Mouse (Mus musculus): Measurements from ENCODE around the gene Otulin. TPM values are rescaled to one million over a fixed set of nuclear protein-coding genes. Genes with fewer than 3 reads are reported as not detected.

Otulin gene
- polyA plus RNA-seq, 1 experiment from 2014 or later = 29.5 TPM

DNA sequence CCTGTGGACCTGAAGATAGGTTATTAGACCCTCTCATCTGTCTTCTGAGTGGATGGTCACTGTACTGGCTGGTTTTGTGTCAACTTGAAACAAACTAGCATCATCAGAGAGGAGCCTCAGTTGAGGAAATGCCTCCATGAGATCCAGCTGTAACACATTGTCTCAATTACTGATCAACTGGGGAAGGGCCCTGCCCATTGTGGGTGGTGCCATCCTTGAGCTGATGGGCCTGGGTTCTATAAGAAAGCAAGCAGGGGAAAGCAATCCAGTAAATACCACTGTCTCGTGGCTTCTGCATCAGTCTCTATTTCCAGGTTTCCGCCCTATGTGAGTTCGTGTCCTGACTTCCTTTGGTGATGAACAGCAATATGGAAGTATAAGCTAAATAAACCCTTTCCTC lies 14.8 kb upstream of the Otulin start:
- H3K9me3 ChIP-seq (ENCODE audit: control insufficient read depth, low read length) = no peaks in the 10 kb centered on the region
- no peak overlapping the region for H3K27ac ChIP-seq (ENCODE audit: low read depth, low read length)
- no peaks in the 10 kb centered on the region for H3K36me3 ChIP-seq (ENCODE audit: control insufficient read depth, insufficient read depth, low read length)
- no peak overlapping the region for H3K9ac ChIP-seq (replicated peaks; ENCODE audit: low read depth, low read length)
- 94% methylated on average over 3 of the region's 3 CpGs for WGBS
- no peaks in the 10 kb centered on the region for H3K4me1 ChIP-seq (ENCODE audit: control insufficient read depth, insufficient read depth, low read length)
- ATAC-seq (ENCODE audit: low read depth) = no peak
- no peaks in the 10 kb centered on the region for H3K27me3 ChIP-seq (ENCODE audit: control insufficient read depth, insufficient read depth, low read length)
- no peak overlapping the region for H3K4me2 ChIP-seq (ENCODE audit: low read depth, low read length)
- no peak overlapping the region for H3K4me3 ChIP-seq (ENCODE audit: low read depth, low read length)

DNA sequence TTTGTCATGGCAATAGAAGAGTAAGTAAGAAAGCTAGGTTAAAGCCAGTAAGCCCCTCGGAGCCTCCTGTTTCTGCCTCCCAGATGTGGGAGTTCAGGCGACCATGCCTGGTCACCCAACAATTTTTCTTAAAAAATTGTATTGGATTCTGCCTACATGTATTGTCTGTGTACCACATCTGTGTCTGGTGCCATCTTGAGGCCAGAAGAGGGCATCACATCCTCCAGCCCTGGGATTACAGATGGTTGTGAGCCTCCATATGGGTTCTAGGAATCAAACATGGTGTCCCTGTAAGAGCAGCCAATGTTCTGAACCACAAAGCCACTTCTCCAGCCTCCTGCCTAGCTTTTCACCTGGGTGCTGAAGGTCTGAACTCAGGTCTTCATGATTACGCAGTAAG lies 12.4 kb upstream of the Otulin start:
- ATAC-seq (ENCODE audit: low read depth) = no peak
- Histone ChIP-seq H3K9ac (replicated peaks; ENCODE audit: low read depth, low read length) (no peak overlapping the region), H3K4me2 (ENCODE audit: low read depth, low read length) (no peak overlapping the region), H3K36me3 (ENCODE audit: control insufficient read depth, insufficient read depth, low read length) (no peaks in the 10 kb centered on the region), H3K4me1 (ENCODE audit: control insufficient read depth, insufficient read depth, low read length) (no peaks in the 10 kb centered on the region), H3K27ac (ENCODE audit: low read depth, low read length) (no peak overlapping the region), H3K9me3 (ENCODE audit: control insufficient read depth, low read length) (no peaks in the 10 kb centered on the region), H3K4me3 (ENCODE audit: low read depth, low read length) (no peak overlapping the region), H3K27me3 (ENCODE audit: control insufficient read depth, insufficient read depth, low read length) (no peaks in the 10 kb centered on the region)
- 89% methylated on average over 3 of the region's 3 CpGs for WGBS

DNA sequence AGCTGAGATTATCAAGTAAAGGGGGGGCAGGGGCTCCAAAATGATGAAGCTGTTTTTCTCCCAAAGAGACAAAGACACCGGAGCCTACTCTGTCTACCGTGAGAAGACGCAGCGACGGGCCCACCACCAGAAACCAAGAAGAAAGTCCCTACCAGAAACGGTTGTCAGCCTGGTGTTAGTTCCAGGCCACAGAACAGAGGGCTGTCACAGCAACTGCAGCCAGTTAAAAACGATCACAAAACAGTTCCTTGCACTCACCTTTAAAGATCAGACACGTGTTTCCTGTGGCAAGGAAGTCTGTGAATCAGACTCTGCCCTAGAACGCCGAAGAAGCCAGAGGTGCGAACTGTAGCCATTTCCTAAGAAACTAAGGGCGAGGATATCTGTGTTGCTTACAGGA lies 10.7 kb upstream of the Otulin start:
- H3K9me3 ChIP-seq (ENCODE audit: control insufficient read depth, low read length) = no peaks in the 10 kb centered on the region
- no peak for ATAC-seq (ENCODE audit: low read depth)
- no peaks in the 10 kb centered on the region for H3K27me3 ChIP-seq (ENCODE audit: control insufficient read depth, insufficient read depth, low read length)
- no peak overlapping the region for H3K27ac ChIP-seq (ENCODE audit: low read depth, low read length)
- no peak overlapping the region for H3K4me2 ChIP-seq (ENCODE audit: low read depth, low read length)
- no peaks in the 10 kb centered on the region for H3K4me1 ChIP-seq (ENCODE audit: control insufficient read depth, insufficient read depth, low read length)
- no peak overlapping the region for H3K9ac ChIP-seq (replicated peaks; ENCODE audit: low read depth, low read length)
- H3K4me3 ChIP-seq (ENCODE audit: low read depth, low read length) = no peak overlapping the region
- whole genome bisulfite sequencing = 78% methylated on average over 12 of the region's 12 CpGs
- no peaks in the 10 kb centered on the region for H3K36me3 ChIP-seq (ENCODE audit: control insufficient read depth, insufficient read depth, low read length)

DNA sequence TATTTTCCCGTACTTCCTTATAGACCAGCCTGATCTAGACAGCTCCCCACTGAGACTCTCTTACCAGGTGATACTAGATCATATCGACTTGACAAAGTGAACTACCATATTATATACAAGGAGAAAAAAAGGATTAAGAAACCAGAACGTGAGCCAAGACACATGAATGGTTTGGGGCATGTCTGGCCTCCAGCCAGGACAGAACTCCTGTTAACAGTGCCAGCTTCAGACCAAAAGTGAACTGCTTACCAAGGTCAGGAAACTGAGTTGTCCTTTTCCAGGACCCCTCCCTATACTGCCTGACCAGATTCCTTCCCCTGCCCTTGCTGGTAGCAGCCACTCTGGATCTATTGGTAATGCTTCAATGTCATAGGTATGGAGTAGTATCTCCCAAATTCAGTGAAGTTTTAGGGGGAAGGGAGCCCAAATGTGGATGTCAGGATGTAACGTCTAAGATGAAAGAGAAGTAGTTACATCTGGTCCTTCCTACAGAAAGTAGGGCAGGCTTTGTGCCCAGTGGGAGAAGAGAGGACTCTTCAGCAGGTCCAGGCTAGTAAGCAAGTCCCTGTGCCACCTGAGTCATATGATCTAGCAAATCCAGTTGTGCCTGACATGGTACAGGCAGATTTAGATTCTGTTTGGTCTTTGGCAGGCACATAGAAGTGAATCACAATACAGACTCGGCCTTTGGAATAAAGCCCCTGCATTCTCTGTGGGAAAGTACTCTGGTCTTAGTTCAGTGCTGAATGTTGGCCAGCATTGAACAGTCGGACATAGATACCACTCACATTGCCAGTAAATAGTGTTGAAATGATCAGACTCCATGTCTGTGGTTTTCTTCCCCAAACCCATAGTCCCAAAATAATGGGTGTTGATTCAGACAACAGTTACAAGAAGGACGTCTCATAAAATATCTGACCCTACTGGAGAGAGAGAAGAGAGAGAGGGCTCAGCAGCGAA lies 3.7 kb upstream of the Otulin start:
- WGBS = 86% methylated on average over 8 of the region's 8 CpGs
- Histone ChIP-seq H3K9me3 (ENCODE audit: control insufficient read depth, low read length) (no peaks in the 10 kb centered on the region), H3K4me3 (ENCODE audit: low read depth, low read length) (no peak overlapping the region), H3K27me3 (ENCODE audit: control insufficient read depth, insufficient read depth, low read length) (no peaks in the 10 kb centered on the region), H3K4me1 (ENCODE audit: control insufficient read depth, insufficient read depth, low read length) (peaks cover 10% of the 10 kb centered on the region), H3K27ac (ENCODE audit: low read depth, low read length) (no peak overlapping the region), H3K9ac (replicated peaks; ENCODE audit: low read depth, low read length) (no peak overlapping the region), H3K36me3 (ENCODE audit: control insufficient read depth, insufficient read depth, low read length) (no peaks in the 10 kb centered on the region), H3K4me2 (ENCODE audit: low read depth, low read length) (no peak overlapping the region)
- no peak for ATAC-seq (ENCODE audit: low read depth)

DNA sequence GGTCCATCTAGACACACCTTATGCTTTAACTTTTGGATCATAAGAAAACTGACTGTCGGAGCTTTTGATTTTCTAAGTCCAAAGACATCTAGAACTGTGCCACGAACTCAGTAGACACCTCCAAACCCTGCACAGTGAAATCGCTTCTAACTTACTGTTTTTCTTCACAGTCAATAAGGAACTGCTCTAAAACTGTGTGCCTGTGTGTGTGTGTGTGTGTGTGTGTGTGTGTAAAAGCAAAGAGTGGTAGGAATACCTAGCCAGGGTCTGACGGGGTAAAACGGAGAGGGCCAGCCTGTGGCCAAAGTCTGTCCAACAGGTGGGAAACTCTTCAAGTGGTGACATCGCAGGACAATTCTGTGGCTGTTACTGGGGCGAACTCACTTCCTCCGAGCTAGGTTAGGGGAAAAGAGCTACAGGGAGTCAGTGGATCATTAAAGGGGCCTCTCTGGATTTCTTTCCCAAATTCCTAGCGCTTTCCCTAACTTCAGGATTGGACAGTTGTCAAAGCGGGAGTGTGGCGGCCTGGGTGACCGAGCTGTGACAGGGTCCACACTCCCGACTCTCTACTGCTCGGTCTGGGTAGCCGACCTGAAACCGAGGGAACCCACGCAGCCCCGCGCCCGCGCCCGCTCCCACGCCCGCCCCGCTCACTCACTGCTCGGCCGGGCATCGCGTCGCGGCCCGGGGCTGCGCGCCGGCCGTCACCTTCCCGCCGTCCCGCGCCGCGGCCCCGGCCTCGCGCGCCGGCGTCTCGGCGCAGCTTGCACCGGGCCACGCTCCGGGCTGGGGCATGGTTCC lies 493 bp downstream of the Otulin start:
- no peak overlapping the region; the same call in 1 of the 2 replicates for H3K27ac ChIP-seq (ENCODE audit: low read depth, low read length)
- whole genome bisulfite sequencing = 2% methylated on average over 49 of the region's 53 CpGs
- peaks cover 15% of the 10 kb centered on the region for H3K4me1 ChIP-seq (ENCODE audit: control insufficient read depth, insufficient read depth, low read length)
- no peaks in the 10 kb centered on the region for H3K27me3 ChIP-seq (ENCODE audit: control insufficient read depth, insufficient read depth, low read length)
- H3K4me3 ChIP-seq (ENCODE audit: low read depth, low read length) = peak overlapping the region; percentile 91
- H3K9ac ChIP-seq (replicated peaks; ENCODE audit: low read depth, low read length) = peak overlapping the region; percentile 76
- no peaks in the 10 kb centered on the region for H3K9me3 ChIP-seq (ENCODE audit: control insufficient read depth, low read length)
- peak overlapping the region; percentile 81 for H3K4me2 ChIP-seq (ENCODE audit: low read depth, low read length)
- no peaks in the 10 kb centered on the region for H3K36me3 ChIP-seq (ENCODE audit: control insufficient read depth, insufficient read depth, low read length)
- ATAC-seq (ENCODE audit: low read depth) = peak; percentile 79

DNA sequence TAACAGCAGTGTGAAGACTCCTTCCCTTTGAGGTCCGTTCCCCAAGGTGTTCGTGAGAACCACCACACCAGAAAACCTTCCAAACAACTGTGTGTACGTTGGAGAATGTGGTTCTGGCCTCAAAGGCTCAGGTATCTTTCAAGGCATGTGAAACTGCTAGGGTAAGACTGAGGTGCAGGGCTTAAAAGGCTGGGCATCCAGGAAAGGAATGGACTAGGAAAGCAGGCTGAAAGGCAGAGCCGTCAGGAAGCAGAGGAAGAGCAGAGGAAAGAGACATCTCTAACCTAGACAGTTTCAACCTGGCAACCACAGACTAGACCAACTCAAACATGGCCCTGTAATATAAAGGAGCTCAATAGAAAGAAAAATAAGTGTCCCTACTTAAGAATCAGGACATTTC lies 1.4 kb downstream of the Otulin start:
- Histone ChIP-seq H3K27ac (ENCODE audit: low read depth, low read length) (no peak overlapping the region), H3K9ac (replicated peaks; ENCODE audit: low read depth, low read length) (no peak overlapping the region), H3K4me3 (ENCODE audit: low read depth, low read length) (no peak overlapping the region), H3K27me3 (ENCODE audit: control insufficient read depth, insufficient read depth, low read length) (no peaks in the 10 kb centered on the region), H3K36me3 (ENCODE audit: control insufficient read depth, insufficient read depth, low read length) (no peaks in the 10 kb centered on the region), H3K4me2 (ENCODE audit: low read depth, low read length) (no peak overlapping the region), H3K4me1 (ENCODE audit: control insufficient read depth, insufficient read depth, low read length) (peaks cover 15% of the 10 kb centered on the region), H3K9me3 (ENCODE audit: control insufficient read depth, low read length) (no peaks in the 10 kb centered on the region)
- WGBS = 80% methylated on average over 4 of the region's 4 CpGs
- ATAC-seq (ENCODE audit: low read depth) = no peak

DNA sequence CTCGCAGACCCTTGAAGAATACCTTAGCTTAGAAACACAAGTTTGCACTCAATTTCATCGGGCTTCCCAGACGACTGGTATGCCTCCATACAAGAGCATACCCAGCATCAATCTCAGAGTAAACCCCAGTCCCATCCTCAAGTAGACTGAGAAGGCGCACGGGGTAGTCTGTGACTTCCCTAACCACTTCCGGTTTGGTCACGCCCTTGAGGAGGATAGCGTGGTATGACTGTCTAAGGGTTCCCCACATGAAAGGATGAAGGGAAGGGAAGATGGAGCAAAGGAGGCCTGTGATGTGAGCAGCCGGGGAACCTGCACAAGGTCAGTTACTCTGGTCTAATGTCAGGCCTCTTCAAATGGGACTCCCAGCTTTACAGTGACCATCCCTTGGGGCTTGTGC lies 2.7 kb downstream of the Otulin start:
- no peaks in the 10 kb centered on the region for H3K9me3 ChIP-seq (ENCODE audit: control insufficient read depth, low read length)
- no peak overlapping the region for H3K4me2 ChIP-seq (ENCODE audit: low read depth, low read length)
- ATAC-seq (ENCODE audit: low read depth) = no peak
- H3K27me3 ChIP-seq (ENCODE audit: control insufficient read depth, insufficient read depth, low read length) = no peaks in the 10 kb centered on the region
- 92% methylated on average over 9 of the region's 9 CpGs for WGBS
- peaks cover 15% of the 10 kb centered on the region for H3K4me1 ChIP-seq (ENCODE audit: control insufficient read depth, insufficient read depth, low read length)
- H3K4me3 ChIP-seq (ENCODE audit: low read depth, low read length) = no peak overlapping the region
- no peaks in the 10 kb centered on the region for H3K36me3 ChIP-seq (ENCODE audit: control insufficient read depth, insufficient read depth, low read length)
- no peak overlapping the region for H3K27ac ChIP-seq (ENCODE audit: low read depth, low read length)
- no peak overlapping the region for H3K9ac ChIP-seq (replicated peaks; ENCODE audit: low read depth, low read length)

DNA sequence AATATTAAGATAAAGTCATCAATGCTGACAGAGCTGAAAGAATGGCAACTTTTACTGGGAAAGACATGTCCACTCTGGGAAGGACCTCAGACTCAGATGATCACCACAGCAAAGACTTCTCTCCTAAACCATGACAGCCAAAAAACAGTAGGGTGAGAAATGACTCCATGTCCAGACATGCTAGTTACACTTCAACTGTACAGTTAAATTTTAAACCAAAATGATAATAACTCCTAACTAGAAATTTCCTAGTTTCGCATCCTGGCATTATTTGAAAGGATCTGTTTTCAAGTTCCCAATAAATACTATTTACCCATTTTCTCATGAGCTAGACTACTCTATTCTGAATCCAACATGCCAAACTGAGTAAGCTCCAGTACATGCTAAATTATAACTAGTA lies 4.2 kb downstream of the Otulin start:
- peaks cover 15% of the 10 kb centered on the region for H3K4me1 ChIP-seq (ENCODE audit: control insufficient read depth, insufficient read depth, low read length)
- H3K27ac ChIP-seq (ENCODE audit: low read depth, low read length) = no peak overlapping the region
- H3K27me3 ChIP-seq (ENCODE audit: control insufficient read depth, insufficient read depth, low read length) = no peaks in the 10 kb centered on the region
- no peaks in the 10 kb centered on the region for H3K36me3 ChIP-seq (ENCODE audit: control insufficient read depth, insufficient read depth, low read length)
- H3K4me3 ChIP-seq (ENCODE audit: low read depth, low read length) = no peak overlapping the region
- ATAC-seq (ENCODE audit: low read depth) = no peak
- WGBS = 95% methylated on average over 1 of the region's 1 CpGs
- no peak overlapping the region for H3K4me2 ChIP-seq (ENCODE audit: low read depth, low read length)
- no peaks in the 10 kb centered on the region for H3K9me3 ChIP-seq (ENCODE audit: control insufficient read depth, low read length)
- no peak overlapping the region for H3K9ac ChIP-seq (replicated peaks; ENCODE audit: low read depth, low read length)

DNA sequence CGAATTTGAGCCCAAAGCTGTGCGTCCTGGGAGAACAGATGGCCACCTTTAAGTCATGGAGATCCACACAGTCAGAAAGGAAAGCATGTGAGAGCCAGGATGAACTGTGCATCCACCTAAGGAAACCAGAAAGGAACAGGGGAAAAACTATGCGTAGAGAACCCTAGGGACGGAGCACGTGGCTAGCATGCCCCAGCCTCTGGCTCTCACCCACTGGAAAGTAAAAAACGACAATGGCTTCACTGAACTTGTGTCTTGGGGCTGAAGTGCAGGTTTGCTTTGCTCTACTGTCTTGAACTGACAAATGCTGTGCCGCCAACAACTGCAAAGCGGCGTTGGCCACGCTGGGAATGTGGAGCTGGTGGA lies 4.6 kb downstream of the Otulin start:
- Histone ChIP-seq H3K27me3 (ENCODE audit: control insufficient read depth, insufficient read depth, low read length) (no peaks in the 10 kb centered on the region), H3K36me3 (ENCODE audit: control insufficient read depth, insufficient read depth, low read length) (no peaks in the 10 kb centered on the region), H3K27ac (ENCODE audit: low read depth, low read length) (no peak overlapping the region), H3K4me3 (ENCODE audit: low read depth, low read length) (no peak overlapping the region), H3K4me1 (ENCODE audit: control insufficient read depth, insufficient read depth, low read length) (peaks cover 12% of the 10 kb centered on the region), H3K9ac (replicated peaks; ENCODE audit: low read depth, low read length) (no peak overlapping the region), H3K9me3 (ENCODE audit: control insufficient read depth, low read length) (no peaks in the 10 kb centered on the region), H3K4me2 (ENCODE audit: low read depth, low read length) (no peak overlapping the region)
- no peak for ATAC-seq (ENCODE audit: low read depth)
- 93% methylated on average over 10 of the region's 10 CpGs for WGBS

Data from neural tube, embryonic 14.5 days (tissue).